Mouse (Mus musculus): Measurements from ENCODE around the gene Cnpy4. TPM values are rescaled to one million over a fixed set of nuclear protein-coding genes. Genes with fewer than 3 reads are reported as not detected.
A peak's percentile ranks its signal among the peaks of the same experiment; 100 is the strongest.

Cnpy4 gene
- 37.0 and 38.8 TPM in 2 replicates for polyA plus RNA-seq (2015; fragmentation: Nextera tagmentation; extraction: Ambion mirVana)

DNA sequence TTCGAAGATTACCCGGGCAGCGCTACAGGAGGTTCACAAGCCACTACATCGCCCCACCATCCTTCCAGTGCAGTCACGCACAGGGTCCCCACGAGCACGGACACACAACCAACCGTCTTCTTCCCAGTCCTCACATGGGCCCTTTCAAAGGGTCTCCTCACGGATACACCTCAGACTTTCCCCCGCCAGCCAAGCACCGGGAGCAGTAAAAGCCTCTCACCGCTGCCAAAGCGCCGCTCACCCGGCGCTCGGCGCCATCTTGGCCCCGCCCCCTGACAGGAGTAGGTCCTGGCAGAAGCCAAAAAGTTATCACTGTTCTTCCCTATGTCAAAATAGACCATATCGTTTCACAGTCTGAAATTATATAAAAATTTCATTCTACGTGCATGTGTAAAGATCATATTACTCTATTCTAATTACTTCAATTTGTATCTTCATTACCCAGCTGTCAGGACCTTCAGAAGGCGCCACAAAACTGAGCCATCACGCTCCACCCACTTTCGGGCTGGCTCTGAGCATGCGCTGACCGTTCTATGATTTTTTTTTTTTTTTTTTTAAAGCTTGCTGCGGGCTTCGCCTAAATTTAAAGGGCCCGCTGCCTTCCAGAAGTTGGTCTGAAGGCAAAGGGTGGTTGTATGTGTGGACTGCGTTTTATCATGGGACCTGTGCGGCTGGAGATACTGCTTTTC is at the start of gene Cnpy4, which contains the start of gene Taf6:
TSS of gene Cnpy4 (plus strand) at position 536 of the 689 bp plus-strand sequence.
TSS of gene Taf6 (minus strand) at position 502 of the 689 bp plus-strand sequence.
- under 1% methylated on average over 31 of the region's 31 CpGs for WGBS
- H3K27ac ChIP-seq, result peak within 1 kb of the TSS; percentile 74
- H3K9ac ChIP-seq, result peak within 1 kb of the TSS; percentile 87
- H3K4me3 ChIP-seq (replicated peaks), result peak within 1 kb of the TSS; percentile 73
- ATAC-seq, result peak; percentile 90
- no peaks in the 10 kb centered on the region for H3K27me3 ChIP-seq (replicated peaks)
- H3K4me2 ChIP-seq (replicated peaks), result peak within 1 kb of the TSS; percentile 71
- H3K9me3 ChIP-seq, result no peaks in the 10 kb centered on the region
- peaks cover 14% of the 10 kb centered on the region; the same call in 1 of the 2 replicates for H3K4me1 ChIP-seq (replicated peaks)
- H3K36me3 ChIP-seq, result peaks cover 8% of the 10 kb centered on the region

DNA sequence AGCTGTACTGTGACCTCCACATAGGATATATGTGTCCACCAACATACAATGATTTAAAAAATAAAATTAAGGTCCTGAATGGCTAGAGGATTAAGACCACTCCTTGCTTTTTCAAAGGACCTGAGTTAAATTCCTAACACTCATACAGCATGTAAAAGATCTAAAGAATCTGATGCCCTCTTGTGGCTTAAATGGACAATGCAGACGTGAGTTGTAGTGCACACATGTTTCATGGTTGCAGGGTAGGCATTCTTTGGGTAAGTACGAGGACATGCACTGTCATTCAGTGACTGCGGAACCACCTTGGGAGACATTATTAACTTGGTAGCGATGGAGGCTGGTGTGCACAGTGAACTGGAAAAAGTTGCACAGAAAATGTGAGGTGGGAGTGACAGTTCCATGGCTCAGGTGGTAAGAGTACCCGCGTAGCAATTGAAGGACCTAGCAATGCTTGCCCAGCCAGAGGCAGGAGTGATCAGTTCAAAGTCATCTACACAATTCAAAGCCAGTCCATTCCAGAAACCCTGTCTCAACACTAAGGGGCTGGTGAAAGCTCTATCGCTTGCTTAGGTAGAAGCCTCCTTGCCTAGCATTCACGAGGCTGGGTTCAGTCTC is 49.2 kb upstream of the Cnpy4 start:
- no peaks in the 10 kb centered on the region for H3K27me3 ChIP-seq (replicated peaks)
- H3K27ac ChIP-seq, result no peak overlapping the region
- H3K9me3 ChIP-seq, result no peaks in the 10 kb centered on the region
- peak; percentile 50; the same call in 1 of the 2 replicates for ATAC-seq
- H3K4me2 ChIP-seq (replicated peaks), result no peak overlapping the region
- H3K36me3 ChIP-seq, result peaks cover 21% of the 10 kb centered on the region; the same call in 1 of the 2 replicates
- H3K9ac ChIP-seq, result no peak overlapping the region
- no peak overlapping the region for H3K4me3 ChIP-seq (replicated peaks)
- 0 out of 2 replicates have a peak, but pooled peaks cover 3% of the 10 kb centered on the region for H3K4me1 ChIP-seq (replicated peaks)
- WGBS, result 59% methylated on average over 8 of the region's 8 CpGs

DNA sequence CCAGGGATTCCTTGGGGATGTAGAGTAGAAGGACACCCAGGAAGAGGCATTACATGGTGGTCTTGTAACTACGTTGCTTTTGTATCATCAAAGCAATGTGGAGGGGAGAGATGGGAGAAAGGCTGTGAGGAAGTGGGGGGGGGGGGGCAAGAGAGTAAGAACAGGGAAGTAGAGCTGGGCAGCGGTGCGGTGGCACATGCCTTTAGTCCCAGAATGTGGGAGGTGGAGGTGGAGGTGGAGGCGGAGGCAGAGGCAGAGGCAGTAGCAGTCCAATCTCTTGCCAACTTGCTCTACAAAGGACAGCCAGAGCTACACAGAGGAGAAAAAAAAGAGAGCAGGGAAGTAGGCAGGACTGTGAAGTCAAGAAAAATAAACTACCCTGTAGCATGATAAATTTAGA is 48.7 kb upstream of the Cnpy4 start:
- H3K27me3 ChIP-seq (replicated peaks), result no peaks in the 10 kb centered on the region
- WGBS, result 75% methylated on average over 4 of the region's 4 CpGs
- H3K4me3 ChIP-seq (replicated peaks), result no peak overlapping the region
- H3K4me2 ChIP-seq (replicated peaks), result no peak overlapping the region
- 0 out of 2 replicates have a peak, but pooled peaks cover 3% of the 10 kb centered on the region for H3K4me1 ChIP-seq (replicated peaks)
- no peak for ATAC-seq
- peaks cover 15% of the 10 kb centered on the region for H3K36me3 ChIP-seq
- H3K27ac ChIP-seq, result no peak overlapping the region
- H3K9me3 ChIP-seq, result no peaks in the 10 kb centered on the region
- H3K9ac ChIP-seq, result no peak overlapping the region

DNA sequence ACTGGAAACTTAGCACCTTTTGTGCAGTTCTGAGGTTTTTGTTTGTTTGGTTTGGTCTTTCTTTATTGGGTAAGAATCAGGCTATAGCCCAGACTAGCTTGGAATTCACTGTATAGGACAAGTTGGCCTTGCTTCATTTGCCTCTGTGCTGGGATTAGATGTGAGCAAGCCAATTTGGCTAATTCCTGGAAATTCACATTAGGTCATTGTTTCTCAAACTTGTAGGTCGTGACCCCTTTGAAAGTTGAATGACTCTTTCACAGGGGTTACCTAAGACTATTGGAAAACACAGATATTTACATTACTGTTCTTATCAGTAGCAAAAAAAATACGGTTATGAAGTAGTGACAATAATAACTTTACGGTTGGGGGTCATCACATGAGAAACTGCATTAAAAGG is 32.9 kb upstream of the Cnpy4 start:
- Histone ChIP-seq H3K27ac (no peak overlapping the region), H3K36me3 (peaks cover 10% of the 10 kb centered on the region), H3K4me2 (replicated peaks) (peak overlapping the region; percentile 61), H3K27me3 (replicated peaks) (no peaks in the 10 kb centered on the region), H3K9ac (no peak overlapping the region), H3K4me3 (replicated peaks) (peak overlapping the region; percentile 79), H3K4me1 (replicated peaks) (no peaks in the 10 kb centered on the region), H3K9me3 (no peaks in the 10 kb centered on the region)
- 72% methylated on average over 3 of the region's 3 CpGs for WGBS
- no peak for ATAC-seq

DNA sequence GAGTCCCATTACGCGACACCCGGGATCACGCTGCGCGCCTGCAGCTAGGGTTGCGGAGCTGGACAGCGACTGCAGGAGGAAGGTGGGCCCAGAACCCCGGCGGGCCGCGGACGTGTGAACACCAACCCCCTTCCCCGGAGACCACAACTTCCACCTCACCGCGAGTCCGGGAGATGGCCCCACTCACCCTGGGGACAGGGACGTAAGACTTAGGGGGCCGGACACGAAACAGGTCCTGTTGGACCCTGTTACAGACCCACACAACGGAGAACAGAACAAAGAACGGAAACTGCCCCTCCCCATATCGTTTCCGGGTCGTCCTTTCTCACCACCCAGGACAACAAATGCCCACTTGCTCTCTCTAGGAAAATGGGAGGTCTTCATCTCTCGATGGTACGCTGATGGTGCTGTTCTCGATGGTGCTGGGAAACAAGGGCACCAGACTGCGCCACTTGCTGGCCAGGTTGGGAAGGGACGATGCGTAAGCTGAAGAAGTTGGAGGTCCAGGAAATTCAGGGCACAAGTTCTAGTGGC is 31.8 kb upstream of the Cnpy4 start, which contains the start of gene Zfp113:
TSS of gene Zfp113 (minus strand) at position 302 of the 534 bp plus-strand sequence.
- 0 out of 2 replicates have a peak, but pooled peaks cover 3% of the 10 kb centered on the region for H3K4me1 ChIP-seq (replicated peaks)
- peak within 1 kb of the TSS; percentile 79 for H3K4me3 ChIP-seq (replicated peaks)
- peak within 1 kb of the TSS; percentile 86 for H3K9ac ChIP-seq
- ATAC-seq, result peak; percentile 98
- no peaks in the 10 kb centered on the region for H3K27me3 ChIP-seq (replicated peaks)
- H3K36me3 ChIP-seq, result peaks cover 7% of the 10 kb centered on the region
- H3K4me2 ChIP-seq (replicated peaks), result peak within 1 kb of the TSS; percentile 61
- H3K9me3 ChIP-seq, result no peaks in the 10 kb centered on the region
- peak within 1 kb of the TSS; percentile 92 for H3K27ac ChIP-seq
- under 1% methylated on average over 31 of the region's 31 CpGs for whole genome bisulfite sequencing

DNA sequence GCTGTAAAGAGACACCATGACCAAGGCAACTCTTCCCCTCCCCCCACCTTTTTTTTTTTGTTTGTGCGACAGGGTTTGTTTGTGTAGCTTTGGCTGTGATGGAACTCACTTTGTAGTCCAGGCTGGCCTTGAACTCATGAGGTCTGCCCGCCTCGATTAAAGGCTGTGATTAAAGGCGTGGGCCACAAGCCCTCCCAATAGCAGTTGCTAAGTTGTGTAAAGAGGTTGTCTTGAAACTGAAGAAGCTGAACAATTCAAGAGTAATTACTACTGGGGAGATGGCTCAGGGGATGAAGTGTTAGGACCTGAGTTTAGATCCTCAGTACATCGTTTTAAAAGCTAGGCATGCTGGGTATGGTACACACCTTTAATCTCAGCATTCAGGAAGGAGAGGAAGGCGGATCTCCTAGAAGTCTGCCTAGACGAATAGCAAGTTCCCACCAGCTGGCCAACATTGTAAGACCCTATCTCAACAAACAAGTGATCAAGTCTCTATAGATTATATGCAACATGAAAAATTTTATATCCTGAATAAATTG is 27.0 kb upstream of the Cnpy4 start:
- Histone ChIP-seq H3K27ac (no peak overlapping the region), H3K4me2 (replicated peaks) (peak overlapping the region; percentile 64), H3K9ac (peak overlapping the region; percentile 73; the same call in 1 of the 2 replicates), H3K4me3 (replicated peaks) (peak overlapping the region; percentile 67), H3K27me3 (replicated peaks) (no peaks in the 10 kb centered on the region), H3K9me3 (no peaks in the 10 kb centered on the region), H3K4me1 (replicated peaks) (peaks cover 15% of the 10 kb centered on the region), H3K36me3 (peaks cover 22% of the 10 kb centered on the region)
- no peak for ATAC-seq
- 62% methylated on average over 7 of the region's 7 CpGs for WGBS

DNA sequence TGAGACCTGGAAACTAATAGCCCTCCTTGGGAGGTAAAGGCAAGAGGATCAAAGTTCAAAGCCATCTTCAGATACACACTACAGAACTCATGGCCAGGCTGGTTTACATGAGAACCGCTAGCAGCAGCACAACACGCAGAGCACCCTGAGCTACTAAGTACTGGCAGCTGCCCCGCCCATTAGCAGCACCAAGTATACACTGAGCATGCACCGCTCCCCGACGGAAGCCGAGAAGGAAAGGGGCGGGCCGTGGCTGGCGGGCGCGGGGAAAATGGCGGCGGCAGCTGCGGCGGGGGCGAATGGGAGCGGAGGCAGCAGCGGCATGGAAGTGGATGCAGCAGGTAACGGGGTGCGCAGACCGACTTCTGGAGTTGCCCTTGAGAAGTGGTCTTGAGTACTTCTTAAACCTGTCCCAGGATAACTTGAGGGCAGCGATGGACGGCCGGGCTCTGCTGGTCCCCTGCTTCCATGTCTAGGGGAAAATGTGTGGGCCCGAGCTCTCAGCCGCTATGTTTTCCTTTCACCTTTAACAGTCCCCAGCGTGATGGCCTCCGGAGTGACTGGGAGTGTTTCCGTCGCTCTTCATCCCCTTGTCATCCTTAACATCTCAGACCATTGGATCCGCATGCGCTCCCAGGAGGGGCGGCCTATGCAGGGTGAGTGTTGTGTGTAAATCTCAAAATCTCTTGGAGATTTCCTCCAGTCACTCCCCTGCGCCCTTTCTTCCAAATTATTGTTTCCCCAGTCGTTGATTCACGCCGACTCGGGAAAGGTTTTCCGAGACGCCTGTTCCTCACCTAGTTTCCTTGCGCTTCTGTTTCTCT is 26.2 kb upstream of the Cnpy4 start, which contains the start of gene Cops6:
TSS of gene Cops6 (plus strand) at position 230 of the 824 bp plus-strand sequence.
- under 1% methylated on average over 42 of the region's 42 CpGs for WGBS
- Histone ChIP-seq H3K4me1 (replicated peaks) (peaks cover 17% of the 10 kb centered on the region), H3K27ac (peak within 1 kb of the TSS; percentile 59), H3K9ac (peak within 1 kb of the TSS; percentile 73), H3K36me3 (peaks cover 27% of the 10 kb centered on the region), H3K4me3 (replicated peaks) (peak within 1 kb of the TSS; percentile 67), H3K9me3 (no peaks in the 10 kb centered on the region), H3K4me2 (replicated peaks) (peak within 1 kb of the TSS; percentile 64), H3K27me3 (replicated peaks) (no peaks in the 10 kb centered on the region)
- peak; percentile 97 for ATAC-seq

DNA sequence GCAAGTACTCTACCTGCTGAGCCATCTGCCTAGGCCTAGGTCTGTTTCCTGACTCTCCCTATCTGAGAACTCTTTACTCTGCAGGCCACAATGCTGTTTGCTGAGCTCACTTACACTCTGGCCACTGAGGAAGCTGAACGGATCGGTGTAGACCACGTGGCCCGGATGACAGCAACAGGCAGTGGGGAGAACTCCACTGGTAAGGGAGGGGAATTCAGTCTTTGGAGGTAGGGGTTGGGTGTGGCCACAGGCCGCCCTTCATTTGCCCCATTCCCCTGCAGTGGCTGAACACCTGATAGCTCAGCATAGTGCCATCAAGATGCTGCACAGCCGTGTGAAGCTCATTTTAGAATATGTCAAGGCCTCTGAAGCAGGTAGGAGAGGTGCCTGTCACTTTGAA is 24.2 kb upstream of the Cnpy4 start:
- H3K4me3 ChIP-seq (replicated peaks), result no peak overlapping the region
- ATAC-seq, result no peak
- peaks cover 17% of the 10 kb centered on the region for H3K4me1 ChIP-seq (replicated peaks)
- no peaks in the 10 kb centered on the region for H3K9me3 ChIP-seq
- H3K27me3 ChIP-seq (replicated peaks), result no peaks in the 10 kb centered on the region
- no peak overlapping the region for H3K9ac ChIP-seq
- WGBS, result 61% methylated on average over 6 of the region's 6 CpGs
- H3K36me3 ChIP-seq, result peaks cover 46% of the 10 kb centered on the region
- no peak overlapping the region for H3K27ac ChIP-seq
- no peak overlapping the region for H3K4me2 ChIP-seq (replicated peaks)

DNA sequence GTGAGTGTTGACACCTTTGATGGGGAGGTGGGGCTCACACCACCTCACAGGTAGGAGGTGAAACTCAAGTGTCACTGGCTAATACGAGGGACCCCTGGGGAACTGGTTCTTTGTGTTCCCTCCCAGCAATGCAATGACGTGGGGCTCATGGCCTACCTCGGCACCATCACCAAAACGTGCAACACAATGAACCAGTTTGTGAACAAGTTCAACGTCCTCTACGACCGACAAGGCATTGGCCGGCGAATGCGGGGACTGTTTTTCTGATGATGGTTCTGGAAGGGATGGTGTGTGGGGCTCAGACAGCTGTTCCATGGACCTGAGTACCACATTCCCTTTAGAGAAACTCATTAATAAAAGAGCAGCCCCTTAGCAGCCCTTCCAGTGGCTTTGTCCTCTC is 23.7 kb upstream of the Cnpy4 start:
- Histone ChIP-seq H3K9ac (no peak overlapping the region), H3K4me3 (replicated peaks) (no peak overlapping the region), H3K4me2 (replicated peaks) (no peak overlapping the region), H3K27me3 (replicated peaks) (no peaks in the 10 kb centered on the region), H3K9me3 (no peaks in the 10 kb centered on the region), H3K27ac (no peak overlapping the region), H3K36me3 (peaks cover 49% of the 10 kb centered on the region), H3K4me1 (replicated peaks) (peaks cover 17% of the 10 kb centered on the region)
- no peak for ATAC-seq
- WGBS, result 62% methylated on average over 10 of the region's 10 CpGs

DNA sequence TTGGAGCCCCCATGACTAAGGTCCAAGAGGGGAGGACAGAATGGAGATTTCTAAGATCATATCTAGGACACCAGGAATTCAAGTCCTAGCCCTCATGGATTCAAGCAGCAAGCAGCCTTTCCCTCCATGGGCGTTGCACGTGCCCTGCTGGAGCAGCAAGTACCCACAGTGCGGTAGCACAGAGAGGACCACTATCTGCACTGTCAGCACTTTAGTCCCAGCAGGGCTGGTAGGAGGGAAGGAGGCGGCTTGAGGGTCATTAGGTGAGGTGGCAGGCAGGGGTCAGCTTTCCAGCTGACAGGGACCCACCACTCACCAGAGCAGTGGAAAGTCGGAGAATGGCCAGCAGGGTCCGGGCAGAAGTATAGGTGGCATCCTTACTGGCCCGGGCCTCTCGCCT is 21.7 kb upstream of the Cnpy4 start:
- no peak overlapping the region for H3K27ac ChIP-seq
- no peak overlapping the region for H3K4me3 ChIP-seq (replicated peaks)
- no peak overlapping the region for H3K9ac ChIP-seq
- no peaks in the 10 kb centered on the region for H3K9me3 ChIP-seq
- no peak for ATAC-seq
- 82% methylated on average over 8 of the region's 8 CpGs for WGBS
- H3K36me3 ChIP-seq, result peaks cover 49% of the 10 kb centered on the region
- H3K4me2 ChIP-seq (replicated peaks), result no peak overlapping the region
- peaks cover 17% of the 10 kb centered on the region for H3K4me1 ChIP-seq (replicated peaks)
- no peaks in the 10 kb centered on the region for H3K27me3 ChIP-seq (replicated peaks)

DNA sequence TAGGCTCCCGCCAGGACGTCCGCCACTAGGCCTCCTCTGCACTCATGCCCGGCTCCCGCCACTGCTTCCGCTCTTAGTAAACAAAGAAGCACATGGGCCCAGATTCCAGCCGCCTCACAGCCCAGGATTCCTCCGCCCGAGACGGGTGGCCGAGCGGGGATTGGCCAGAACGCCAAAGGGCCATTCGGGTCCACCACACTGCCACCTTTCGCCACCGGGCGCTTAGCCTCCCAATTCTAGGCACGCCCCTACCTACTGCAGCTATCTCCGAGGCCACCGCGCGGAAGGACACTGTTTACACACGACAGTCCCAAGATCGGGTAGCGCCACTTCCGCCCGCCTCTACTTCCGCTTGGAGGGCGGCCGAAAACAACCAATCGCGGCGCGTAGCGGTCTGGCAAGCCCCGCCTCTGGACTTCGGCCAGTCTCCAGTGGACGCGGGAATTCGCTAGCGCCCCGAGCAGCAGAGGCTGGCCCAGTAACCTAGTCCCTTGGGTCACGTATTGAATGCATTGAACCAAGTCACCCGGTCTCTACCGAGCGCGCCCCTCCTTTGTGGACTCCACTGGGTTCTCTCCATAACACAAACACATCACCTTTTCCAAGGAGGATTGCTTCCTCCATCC is 16.2 kb upstream of the Cnpy4 start:
- ATAC-seq, result peak; percentile 91
- peak overlapping the region; percentile 72 for H3K4me3 ChIP-seq (replicated peaks)
- WGBS, result under 1% methylated on average over 47 of the region's 47 CpGs
- peak overlapping the region; percentile 68 for H3K9ac ChIP-seq
- H3K27ac ChIP-seq, result peak overlapping the region; percentile 95
- H3K27me3 ChIP-seq (replicated peaks), result no peaks in the 10 kb centered on the region
- H3K4me2 ChIP-seq (replicated peaks), result peak overlapping the region; percentile 84
- peaks cover 31% of the 10 kb centered on the region for H3K36me3 ChIP-seq
- H3K4me1 ChIP-seq (replicated peaks), result peaks cover 7% of the 10 kb centered on the region
- H3K9me3 ChIP-seq, result no peaks in the 10 kb centered on the region
